Mouse (Mus musculus) heart, postnatal 36 days (tissue): ENCODE measurements around the gene Gm20855. TPM values are rescaled to one million over a fixed set of nuclear protein-coding genes. Genes with fewer than 3 reads are reported as not detected.
"Not testable (repeated sequence)": the region's sequence is repeated elsewhere in the genome, so short reads cannot be mapped to it uniquely, and the experiment has no call there.

Source experiments
- DNase-seq, 2 experiments: peaks; one replicate each; pipeline ENCODE4 v3.0.0; 2021 to 2022
- intact Hi-C: fragments of 180-260 bp; cut with DNase I; formaldehyde crosslinking; loops from one replicate; pipeline ENCODE4 v1.15.1; 2025
- total RNA-seq, 2 experiments: library from RNA; stranded (reverse); gene quantifications; 2 replicates each; pipeline ENCODE4 v1.2.3; 2021

Gene Gm20855
- total RNA-seq: not detected

DNA sequence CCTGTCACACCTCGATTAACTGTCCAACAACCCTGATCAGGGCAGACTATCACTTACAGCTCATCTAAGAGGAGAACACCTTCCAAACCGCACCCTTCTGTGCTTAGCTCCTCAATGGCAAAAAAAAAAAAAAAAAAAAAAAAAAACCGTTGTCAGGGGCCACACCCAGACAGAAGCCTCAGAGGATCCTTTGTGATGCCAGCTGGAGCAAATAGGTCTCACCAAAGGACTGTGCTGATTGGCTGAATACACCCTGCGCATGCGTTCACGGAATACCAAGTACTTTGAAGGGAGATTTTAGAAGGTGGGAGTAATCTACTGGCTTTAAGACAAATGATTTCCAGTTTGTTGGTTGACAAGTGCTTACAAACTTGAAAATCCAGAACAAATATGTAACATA, at the start of gene Gm20855:
TSS of gene Gm20855 (minus strand) at position 101 of the 400 bp plus-strand sequence.
- intact Hi-C loops, DNase-seq: not testable (repeated sequence)
